Mouse (Mus musculus): Measurements from ENCODE around the gene Abhd8. TPM values are rescaled to one million over a fixed set of nuclear protein-coding genes. Genes with fewer than 3 reads are reported as not detected.

Abhd8 gene
- 10 to 100 TPM; 37.7 to 39.3 TPM for total RNA-seq (2021)

DNA sequence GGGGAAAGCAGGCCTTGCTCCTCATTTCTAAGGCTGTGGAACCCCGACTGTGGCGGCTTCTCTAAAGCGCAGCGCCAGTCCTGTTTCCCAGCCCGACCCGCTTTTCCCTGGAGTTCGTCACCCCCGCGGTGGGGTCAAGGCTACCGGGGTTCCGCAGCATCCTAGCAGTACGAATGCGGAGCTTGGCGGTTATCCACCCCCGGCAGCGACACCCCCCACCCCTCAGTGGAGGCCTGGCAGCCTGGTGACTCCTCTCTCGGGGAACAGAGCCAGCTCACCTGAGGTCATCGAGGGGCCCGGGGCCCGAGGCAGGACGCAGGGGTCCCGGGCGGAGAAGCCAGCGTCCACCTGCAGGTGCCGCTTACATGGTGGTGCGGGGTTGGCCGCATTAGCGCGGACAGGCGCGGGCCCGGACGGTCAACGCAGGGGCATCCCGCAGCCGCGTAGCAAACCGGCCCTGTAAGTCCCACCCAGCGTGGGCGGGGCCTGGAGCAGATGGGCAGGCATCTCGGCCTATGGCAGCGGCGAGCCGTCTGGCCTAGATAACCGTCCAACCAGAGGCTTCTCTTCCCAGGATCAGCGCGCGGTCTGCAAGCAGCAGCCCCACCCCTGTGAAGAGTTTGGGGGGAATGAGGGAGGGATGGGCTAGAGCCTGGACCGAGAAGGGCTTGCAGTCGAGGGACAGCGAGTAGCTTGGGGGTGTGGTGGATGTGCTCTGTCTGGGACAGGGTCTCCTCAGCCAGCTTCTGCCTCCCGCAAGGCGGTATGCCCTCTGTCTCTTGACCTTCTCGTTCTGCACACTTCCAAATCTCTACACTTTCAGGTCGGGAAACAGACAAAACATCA is at the start of gene Abhd8:
TSS of gene Abhd8 (minus strand) at position 468 of the 846 bp plus-strand sequence.
- DNase-seq, result peak; percentile 98

DNA sequence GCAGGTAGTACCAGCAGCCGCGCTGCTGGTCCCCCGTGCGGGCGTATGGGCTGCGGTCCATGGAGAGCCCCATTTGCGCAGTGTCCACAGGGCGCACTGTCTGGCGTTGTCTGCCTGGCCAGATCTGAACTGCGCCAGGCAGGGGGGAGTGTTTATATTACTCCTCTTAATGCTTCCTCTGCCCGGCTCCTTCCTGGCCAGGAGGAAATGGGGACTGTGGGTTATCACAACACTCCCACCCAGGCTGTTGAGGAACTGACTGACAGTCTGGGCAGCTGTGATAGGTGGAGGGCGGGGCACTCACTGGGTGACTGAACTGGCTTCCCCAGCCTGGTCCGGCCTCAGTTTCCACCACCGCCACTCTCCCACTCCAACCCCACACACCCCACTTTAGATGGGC is 48.2 kb upstream of the Abhd8 start, which contains the start of gene Plvap:
TSS of gene Plvap (minus strand) at position 109 of the 400 bp plus-strand sequence.
- no peak for DNase-seq

DNA sequence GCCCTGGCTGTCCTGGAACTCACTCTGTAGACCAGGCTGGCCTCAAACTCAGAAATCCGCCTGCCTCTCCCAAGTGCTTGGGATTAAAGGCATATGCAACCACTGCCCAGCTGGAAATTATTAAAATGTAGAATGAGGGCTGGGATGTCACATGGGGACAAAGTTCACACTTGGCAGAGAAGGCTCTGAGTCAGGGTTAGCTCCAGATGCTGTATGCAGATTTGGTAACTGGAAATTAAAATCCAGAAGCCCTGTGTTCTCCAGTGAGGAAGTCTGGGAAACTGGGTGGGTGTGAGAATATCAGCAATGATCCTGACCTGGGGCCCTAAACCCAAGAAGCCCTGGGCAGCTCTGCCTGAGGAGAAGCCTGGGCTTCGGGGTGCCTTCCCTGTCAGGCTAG is 45.9 kb upstream of the Abhd8 start:
- no peak for DNase-seq

DNA sequence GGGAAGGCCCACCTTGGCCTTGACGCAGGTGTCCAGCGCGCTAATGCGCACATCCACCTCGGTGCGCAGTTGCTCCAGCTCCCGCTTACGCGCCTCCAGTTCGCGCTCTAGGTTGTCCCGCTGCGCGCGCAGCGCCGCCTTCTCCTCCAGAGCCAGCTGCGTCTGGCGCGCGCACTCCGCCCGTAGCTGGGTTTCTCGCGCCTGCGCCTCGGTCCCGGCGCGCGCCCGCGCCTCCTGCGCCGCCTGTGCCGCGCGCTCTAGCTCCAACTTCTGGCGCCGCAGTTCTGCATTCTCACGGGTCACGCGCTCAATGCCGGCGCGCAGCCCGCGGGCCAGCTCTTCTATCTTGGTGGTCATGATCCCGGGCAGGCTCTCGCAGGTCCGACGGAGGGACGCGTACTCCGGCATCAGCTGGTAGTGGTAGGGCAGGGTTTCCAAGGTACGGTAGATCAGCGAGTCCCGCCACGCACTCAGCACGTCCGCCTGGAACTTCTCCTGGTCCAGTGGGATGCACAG is 44.2 kb upstream of the Abhd8 start:
- peak; percentile 82 for DNase-seq

DNA sequence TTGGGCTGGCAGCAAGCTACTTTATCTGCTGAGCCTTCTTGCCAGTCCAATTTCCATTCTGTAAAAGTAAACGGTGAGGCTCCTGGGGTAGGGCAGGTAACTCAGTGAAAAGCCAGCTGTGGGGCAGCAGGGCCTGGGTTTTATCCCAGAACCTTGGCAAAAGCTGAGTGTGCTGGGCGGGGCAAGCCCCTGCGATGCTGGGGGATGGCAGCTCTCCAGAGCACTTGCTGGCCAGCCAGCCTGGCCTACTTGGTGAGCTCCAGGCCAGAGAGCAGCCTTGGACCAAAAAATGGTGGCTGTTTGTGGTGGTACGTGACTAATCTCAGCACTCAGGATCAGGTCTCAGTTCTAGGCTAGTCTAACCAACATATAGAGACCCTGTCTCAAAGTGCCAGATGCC is 42.5 kb upstream of the Abhd8 start:
- no peak for DNase-seq

DNA sequence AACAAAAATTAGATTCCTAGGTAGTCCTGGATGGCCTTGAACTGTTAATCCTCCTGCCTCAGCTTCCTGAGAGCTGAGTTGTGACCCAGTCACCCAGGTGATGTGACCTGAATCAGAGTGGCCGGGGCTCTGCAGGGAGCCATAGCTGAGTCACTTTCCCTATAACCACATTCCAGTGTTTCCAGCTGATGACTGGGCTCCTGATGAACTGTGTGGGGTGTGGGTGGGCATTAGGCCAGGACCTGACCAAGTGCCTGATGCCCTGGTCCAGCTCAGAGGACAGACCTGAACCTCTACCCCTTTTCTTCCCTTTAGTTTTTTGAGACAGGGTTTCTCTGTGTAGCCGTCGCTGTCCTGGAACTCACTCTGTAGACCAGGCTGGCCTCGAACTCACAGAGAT is 41.9 kb upstream of the Abhd8 start:
- no peak for DNase-seq

DNA sequence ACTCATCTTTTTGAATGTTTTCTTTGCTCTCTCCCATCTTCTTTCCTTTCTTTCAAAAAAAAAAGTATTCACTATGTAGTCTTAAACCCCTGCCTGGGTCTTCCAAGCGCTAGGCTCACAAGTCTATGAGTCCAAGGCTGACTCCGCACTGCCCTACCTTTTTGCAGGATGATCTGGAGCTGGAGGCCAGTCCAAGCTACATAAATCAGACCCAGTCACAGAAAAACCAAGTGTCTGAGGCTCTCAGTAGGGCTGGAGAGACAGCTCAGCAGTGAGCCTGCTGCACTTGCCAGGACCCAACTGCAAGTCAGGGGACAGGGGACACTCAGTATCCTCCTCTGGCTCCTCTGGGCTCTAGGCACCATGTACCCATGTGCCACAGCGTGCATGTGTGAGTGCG is 40.9 kb upstream of the Abhd8 start:
- no peak for DNase-seq

DNA sequence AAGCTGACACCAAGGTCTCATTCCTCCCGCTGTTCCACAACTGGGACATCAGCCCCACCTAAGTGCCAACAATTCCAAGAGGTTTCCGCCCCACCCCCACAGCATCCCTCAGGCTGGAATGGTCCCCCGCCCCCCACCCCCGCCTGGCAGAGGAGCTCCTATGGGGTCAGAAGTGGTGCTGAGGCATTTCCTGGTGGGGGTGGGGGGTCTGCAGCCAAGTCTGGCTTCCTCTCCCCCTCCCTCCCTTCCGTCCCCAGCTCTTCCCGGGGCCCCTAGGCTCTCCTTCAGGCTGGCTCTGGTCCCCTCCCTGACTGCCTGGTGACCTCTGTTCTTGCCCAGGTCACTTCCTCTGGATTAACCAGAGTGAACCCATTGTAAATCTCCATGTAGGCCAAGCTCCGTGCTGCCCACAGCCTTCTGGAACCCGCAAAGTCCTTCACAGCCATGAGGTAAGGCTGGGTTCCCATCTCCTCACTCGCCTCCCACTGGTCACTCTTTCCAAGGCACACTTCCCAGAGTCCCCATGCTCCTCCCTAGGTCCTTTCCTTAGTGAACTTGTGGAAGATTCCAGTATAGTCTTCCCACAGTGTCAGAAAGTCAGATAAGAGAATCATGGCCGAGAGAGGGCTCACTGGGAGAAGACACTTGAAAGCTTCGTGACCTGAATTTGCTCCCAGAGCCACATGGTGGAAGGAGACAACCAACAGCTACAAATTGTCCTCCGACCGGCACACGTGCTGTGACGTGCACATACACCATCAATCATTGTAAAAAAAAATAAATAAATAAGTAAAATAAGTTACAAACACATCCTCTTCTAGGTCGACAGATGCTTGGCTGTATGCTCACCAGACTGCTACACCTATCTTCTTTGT is 35.6 kb upstream of the Abhd8 start:
- DNase-seq, result no peak

DNA sequence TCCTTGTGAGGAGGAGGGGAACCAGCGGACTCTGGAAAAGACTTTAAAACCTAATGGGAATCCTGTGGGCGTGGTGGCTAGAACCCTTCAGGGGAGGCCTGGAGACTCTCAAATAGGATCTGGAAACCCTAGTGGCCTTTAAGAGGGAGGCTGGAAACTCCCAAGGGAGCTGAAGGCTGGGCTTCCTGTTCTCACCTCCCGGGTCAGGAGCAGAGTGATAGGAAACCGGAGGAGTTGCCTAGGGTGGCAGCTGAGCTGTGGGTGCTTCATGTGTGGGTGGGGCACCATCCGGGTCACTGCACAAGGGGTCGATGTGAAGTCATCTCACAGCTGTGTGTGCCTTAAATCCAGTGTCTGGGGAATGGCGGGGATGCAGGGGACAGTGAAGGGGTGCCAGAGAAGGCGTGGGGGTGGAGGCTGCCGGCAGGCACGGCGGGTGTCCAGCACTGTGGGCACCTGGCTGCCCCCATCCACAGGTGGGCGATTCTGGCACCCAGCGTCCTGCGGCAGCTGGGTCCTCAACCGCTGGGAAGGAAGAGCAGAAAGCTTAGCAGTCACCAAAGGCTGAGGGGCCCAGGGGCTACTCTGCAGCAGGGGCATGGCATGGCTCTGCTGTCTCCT is 34.5 kb upstream of the Abhd8 start:
- no peak for DNase-seq

DNA sequence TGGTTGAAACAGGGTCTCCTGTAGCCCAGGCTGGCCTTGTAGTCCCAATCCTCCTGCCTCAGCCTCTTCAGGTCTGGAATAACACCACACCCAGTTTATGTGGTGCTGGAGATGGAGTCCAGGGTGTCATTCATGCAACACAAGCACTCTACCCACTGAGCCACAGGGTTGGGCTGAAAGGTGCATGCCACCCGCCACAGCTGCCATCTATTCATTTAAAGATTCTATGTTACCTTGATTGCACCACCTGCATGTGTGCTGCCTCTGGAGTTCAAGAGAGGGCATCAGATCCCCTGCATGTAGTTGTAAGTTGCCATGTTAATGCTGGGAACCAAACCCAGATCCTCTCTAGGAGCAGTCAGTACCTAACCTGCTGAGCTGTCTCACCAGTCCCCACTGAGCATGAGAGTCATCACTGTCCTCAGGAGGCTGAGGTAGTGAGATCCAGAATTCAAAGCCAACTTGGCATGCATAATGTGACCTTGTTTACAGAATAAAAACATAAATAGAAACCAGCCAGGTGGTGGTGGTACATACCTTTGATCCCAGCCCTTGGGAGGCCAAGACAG is 33.7 kb upstream of the Abhd8 start:
- no peak for DNase-seq

DNA sequence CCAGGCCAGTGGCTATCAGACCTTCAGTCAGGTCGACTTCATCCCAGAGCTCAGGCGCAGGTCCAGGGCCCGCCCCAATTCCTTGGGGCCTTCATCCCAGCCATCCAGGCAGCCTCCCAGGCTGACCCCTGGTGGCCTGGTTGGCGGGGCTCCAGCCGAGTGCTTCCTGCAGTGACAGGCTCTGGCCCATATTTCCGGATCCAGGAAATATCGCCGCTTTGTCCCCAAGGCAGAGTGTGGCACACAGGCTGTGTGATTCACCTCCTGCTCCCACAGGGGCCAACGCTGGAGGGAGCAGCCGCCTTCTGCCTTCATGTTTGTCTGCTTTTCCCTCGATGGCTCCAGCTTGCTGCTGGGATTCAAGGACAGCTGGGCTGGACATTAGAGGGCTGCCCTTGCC is 33.0 kb upstream of the Abhd8 start:
- DNase-seq, result peak; percentile 96

DNA sequence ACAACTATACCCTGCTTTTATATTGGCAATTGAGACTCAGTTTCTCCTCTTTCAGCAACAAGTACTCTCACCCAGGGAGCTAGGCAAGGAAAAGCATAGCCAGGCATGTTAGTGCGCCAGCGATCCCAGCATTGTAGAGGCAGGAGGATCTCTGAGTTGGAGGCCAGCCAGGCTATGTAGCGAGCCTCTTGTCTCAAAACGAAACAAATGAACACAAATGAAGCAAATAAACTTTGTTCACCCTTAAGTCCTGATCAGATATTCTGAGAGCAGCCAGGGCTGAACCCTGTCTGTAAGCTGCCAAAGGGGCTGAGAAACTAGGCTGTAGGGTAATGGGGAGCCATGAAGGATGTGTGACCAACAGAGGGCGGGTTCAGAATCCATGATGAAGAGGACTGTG is 32.4 kb upstream of the Abhd8 start:
- DNase-seq, result no peak

DNA sequence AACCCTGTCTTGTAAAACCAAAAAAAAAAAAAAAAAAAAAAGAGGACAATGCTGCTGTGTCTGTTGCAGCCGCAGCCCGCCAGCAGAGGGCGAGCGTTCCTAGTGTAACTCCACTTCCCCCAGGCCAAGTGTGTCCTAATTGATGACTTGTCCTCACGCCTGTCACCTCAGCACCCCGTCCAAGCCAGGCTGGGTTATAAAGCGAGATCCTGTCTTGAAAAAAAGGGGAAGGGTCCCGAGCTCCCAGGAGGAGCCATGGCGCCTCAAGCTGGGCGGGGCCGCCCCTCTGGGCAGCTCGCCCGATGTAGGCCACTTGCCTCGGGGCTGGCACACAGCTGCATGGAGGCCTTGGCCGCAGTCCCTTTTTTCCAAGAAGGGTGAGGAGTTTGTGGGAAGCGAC is 31.6 kb upstream of the Abhd8 start:
- DNase-seq, result peak; percentile 93

DNA sequence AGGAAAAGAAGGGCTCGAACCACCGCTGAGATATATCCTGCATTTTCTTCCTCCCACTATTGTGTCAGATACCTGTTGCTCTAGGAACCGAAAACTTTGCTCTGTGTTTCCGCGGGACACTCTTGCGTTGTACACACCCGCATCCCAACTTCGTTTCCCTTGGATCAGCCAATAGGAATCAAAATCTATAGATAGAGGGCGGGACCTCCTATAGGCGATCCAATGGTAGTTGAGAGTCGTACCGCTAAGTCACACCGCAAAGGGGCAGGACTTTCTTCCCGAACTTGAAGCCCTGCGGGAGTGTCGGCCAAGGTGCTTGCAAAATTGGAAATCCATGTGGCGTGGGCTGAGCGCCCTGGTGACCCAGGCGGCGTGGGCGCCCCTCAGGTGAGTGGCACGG is 25.0 kb upstream of the Abhd8 start:
- peak; percentile 93 for DNase-seq

DNA sequence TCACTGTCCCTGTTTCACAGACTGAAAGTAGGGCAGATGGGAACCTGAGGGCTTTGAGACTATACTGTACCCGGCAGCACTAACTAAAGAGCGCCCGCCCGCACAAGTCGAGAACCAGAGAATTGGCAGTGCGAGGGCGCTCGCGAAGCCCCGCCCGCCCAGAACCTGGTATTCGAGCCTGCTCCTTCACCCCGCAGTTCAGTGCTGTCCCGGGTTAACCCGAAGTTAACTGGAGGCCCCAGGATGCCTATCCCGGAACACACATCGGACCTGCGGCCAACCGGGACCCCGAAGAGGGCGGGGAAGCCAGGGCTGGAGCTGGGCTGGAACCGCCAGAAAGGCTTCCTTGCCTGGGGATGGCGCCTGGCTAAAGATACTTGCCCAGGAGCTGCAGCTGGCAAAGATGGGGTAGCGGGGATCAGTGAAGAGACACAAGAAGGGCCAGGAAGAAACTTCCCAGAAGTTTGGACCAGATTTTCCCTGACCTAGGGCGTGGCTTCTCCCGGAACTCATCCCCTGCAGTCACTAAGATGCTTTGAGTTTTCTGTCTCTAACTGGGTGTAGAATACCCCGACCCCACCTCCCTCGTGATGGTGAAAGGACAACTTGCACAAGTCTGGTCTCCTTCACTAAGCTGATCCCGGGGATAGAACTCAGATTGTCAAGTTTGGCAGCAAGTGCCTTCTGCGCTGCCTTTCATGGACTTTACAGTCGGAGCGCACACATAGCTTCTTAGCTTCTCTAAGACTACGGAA is 24.4 kb upstream of the Abhd8 start, which contains the start of gene Gtpbp3:
TSS of gene Gtpbp3 (plus strand) at position 413 of the 755 bp plus-strand sequence.
- DNase-seq, result peak; percentile 84

DNA sequence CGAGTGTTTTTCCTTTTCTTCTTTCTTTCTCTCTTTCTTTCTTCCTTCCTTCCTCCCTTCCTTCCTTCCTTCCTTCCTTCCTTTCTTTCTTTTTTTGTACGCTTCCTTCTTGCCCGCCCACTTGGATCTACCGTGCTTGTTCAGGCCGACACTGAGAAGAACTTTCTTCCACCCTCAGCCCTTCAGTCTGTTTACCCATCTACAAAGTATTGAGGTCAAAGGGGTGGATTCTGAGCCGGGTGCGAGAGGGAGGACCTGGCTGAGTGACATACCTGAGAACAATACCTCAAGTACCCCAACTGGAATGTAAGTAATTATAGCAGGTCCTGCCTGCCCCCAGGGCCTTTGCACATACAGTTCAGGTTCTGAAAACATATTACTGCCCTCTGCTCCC is 22.7 kb upstream of the Abhd8 start:
- no peak for DNase-seq

DNA sequence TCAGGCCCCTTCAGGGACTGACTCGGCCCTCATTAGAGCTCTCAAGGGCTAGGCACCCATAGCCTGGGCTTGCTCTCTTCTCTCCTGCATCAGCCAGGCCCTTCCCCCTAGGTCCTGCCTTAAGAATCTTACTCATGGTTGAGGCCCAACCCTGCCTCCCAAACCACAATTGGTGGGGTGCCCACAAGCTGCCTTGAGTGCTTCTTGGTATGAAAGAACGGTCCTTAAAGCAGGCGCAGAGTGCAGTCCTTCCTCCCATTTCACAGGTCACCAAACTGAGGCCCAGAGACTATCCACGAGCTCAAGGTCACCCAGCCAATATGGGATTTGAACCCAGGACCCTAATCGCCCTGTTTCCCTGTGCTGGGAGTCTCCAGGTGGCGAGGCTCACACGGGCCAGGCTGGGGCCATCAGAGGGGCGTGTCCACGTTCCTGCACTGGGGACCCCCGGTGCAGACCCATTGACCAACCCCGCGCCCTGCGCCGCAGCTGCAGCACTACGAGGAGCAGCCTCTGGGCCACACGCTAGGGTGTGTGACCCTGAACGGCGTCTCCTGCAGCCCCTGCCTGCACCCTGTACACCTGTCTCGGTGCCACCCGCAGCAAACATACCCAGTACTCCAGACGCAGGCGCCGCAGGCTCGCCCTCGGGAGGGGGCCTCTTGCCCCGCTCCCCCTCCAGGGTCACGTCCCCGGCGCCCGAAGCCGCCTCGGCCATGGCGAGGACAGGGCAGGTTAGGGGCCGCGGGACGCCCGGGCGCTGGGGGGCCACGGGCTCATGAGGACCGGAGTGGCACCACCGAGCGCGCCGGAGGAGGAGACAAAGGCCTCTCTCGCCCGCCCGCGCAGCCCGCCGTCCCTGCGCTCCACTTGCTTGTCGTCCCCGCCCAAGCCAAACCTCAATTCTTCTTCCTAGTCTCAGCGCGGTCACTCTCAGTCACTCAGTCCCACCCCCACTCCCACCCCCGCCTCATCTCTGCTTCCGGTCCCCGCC is 22.0 kb upstream of the Abhd8 start, which contains the start of gene Ano8:
TSS of gene Ano8 (minus strand) at position 822 of the 994 bp plus-strand sequence.
- peak; percentile 86 for DNase-seq

DNA sequence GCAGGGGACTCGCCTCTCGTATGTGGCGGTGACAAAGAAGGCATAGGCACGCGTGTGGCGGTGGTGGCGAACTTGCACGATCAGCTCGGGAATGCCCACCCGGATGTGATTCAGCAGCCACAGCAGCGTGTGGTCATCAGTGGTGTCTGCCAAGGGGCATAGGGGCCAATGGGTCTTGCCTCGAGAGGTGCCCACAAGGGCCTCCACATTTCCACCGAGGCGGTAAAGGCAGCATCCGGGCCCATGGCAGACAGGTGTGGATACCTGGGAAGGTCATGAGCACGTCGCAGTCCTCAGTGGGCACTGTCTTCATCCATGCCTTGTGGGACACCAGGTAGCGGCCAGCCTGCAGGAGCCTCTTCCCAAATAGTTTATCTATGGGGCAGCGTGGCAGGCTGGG is 21.3 kb upstream of the Abhd8 start:
- no peak for DNase-seq

DNA sequence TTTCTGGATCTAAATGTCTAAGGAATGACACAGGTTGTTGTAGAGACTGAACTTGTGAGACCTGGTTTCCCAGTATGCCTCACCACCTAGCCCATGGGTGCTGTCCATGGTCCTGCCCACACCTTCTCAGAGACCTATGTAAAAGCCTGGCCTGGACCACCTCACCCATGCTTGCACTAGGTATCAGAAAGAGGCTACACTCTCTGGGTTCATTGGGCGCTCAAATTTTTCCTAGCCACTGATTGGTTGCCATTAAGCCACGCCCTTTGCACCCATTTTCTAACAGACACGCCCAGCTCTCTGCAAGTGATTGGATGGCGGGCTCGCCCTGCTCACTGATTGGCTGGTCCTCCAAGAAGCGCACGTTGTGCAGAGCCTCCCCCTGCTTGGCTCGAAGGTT is 20.5 kb upstream of the Abhd8 start:
- peak; percentile 74 for DNase-seq

DNA sequence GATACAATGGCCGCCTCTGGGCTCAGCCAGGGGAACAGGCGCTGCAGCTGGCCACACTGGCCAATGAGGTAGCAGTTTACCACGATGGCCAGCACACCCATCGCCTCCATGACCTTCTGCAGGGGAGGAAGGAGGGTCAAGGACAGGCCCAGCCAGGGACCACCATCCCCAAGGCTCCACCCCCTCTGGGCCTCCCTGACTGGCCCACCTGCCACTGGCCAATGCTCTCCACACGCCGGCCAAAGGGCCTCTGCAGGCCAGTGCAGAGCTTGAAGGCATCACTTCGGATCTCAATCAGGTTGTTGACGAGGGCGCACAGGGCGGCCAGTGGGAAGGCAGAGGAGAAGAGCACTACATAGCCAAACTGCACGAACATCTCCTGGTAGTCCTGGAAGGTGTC is 15.5 kb upstream of the Abhd8 start:
- no peak for DNase-seq
